In the genomic region with DNA sequence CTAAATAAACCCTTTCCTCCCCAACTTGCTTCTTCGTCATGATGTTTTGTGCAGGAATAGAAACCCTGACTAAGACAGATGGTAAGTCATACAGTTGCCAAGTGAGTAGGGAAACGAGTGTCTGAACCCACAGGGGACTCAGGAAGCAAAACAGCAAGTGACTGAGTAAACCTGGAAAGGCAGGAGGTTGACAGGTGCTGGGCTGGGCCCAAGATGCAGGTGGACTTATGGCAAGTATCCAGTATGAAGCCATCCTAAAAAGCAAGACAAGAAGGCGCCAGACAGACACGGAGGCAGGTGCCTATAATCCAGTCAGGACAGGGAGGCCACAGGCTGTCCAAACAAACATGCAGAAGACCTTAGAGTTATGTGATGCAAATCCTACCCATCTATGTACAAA, we compare ENCODE assay signal across 12 mouse cellular contexts.
"Had no signal": no experiment of that assay in that cellular context is flagged by ENCODE, and none has a peak within 500 bp of the region (broad histone marks: within the 10 kb centered on the region; RNA-seq: fewer than 3 reads in every experiment).

No protein-coding gene starts in this region.

- H3K36me3 ChIP-seq: limb, embryonic 13.5 days; midbrain, embryonic 12.5 days; neural tube, embryonic 15.5 days had no signal

- H3K4me3 ChIP-seq: layer of hippocampus, adult 2 months; limb, embryonic 13.5 days; midbrain, embryonic 12.5 days; neural tube, embryonic 15.5 days had no signal

- H3K9me3 ChIP-seq: limb, embryonic 13.5 days; midbrain, embryonic 12.5 days; neural tube, embryonic 15.5 days had no signal

- DNase-seq: kidney, postnatal 10 days; kidney, postnatal 4 days; lung, adult 18-20 months; right cerebral cortex, postnatal 4 days; spleen, adult 18-20 months; thymus, adult 18-20 months; thymus, postnatal 14 days had no signal

- H3K4me2 ChIP-seq: limb, embryonic 13.5 days; midbrain, embryonic 12.5 days; neural tube, embryonic 15.5 days had no signal

- H3K27me3 ChIP-seq: limb, embryonic 13.5 days; midbrain, embryonic 12.5 days; neural tube, embryonic 15.5 days had no signal

- H3K9ac ChIP-seq: limb, embryonic 13.5 days; liver, embryonic 14.5 days; midbrain, embryonic 12.5 days; neural tube, embryonic 15.5 days had no signal

- H3K27ac ChIP-seq: layer of hippocampus, adult 2 months; limb, embryonic 13.5 days; liver, embryonic 14.5 days; midbrain, embryonic 12.5 days; neural tube, embryonic 15.5 days had no signal
